Mouse (Mus musculus) brain, embryonic 14.5 days (tissue): Measurements from ENCODE around the gene Uba7.

Experiments used
- CTCF ChIP-seq: fragments of 200-500 bp; IDR thresholded peaks from 2 replicates; pipeline ENCODE4 v1.5.1; 2012; ENCODE audit warnings: inconsistent platforms, mild to moderate bottlenecking, moderate library complexity, borderline replicate concordance; ENCODE audit not compliant: insufficient read depth, insufficient read length; ENCODE audit errors: extremely low read depth
- POLR2A ChIP-seq: fragments of 200-500 bp; IDR thresholded peaks from 2 replicates; pipeline ENCODE4 v1.6.1; 2012; ENCODE audit warnings: mild to moderate bottlenecking, inconsistent platforms, borderline replicate concordance; ENCODE audit not compliant: poor library complexity, insufficient read depth, insufficient read length, severe bottlenecking; ENCODE audit errors: extremely low read depth

DNA sequence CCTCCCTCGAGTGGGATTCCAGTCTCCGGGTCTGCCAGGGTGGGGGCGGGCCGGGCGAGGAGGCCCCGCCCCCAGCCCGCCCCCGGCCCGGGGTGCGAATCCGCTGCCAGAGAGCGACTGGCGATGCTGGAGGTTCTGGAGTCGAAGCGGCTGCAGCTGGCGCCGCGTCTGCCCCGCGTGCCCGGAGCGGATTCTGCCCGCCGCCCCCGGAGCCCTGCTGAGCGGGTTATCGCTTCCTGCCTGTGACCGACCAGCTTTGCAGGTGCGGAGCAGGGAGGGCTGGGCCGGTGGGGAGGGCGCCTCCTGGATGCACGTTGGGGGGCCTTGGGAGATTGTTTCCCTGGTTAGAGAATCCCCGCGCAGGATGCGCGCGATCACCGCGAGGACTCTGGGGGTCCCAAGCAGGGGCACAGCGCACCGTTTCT lies 39.5 kb upstream of the Uba7 start:
- TF ChIP-seq CTCF: no peak
- TF ChIP-seq POLR2A: no peak
